Mouse (Mus musculus): ENCODE results near the gene Zswim8.

GRCm38 (mm10) chr14:20749494-20750051 lies 42.2 kb downstream of the Zswim8 start:
- TF ChIP-seq CTCF (conservative IDR thresholded peaks at IDR 0.05; ENCODE audit: insufficient read depth, insufficient read length, low read depth, low read length): no peak
- no peak for TF ChIP-seq POLR2A (IDR thresholded peaks at IDR 0.05; ENCODE audit: low read depth, low read length)
